Mouse (Mus musculus): ENCODE data around the gene Rogdi.

Gene Rogdi

DNA sequence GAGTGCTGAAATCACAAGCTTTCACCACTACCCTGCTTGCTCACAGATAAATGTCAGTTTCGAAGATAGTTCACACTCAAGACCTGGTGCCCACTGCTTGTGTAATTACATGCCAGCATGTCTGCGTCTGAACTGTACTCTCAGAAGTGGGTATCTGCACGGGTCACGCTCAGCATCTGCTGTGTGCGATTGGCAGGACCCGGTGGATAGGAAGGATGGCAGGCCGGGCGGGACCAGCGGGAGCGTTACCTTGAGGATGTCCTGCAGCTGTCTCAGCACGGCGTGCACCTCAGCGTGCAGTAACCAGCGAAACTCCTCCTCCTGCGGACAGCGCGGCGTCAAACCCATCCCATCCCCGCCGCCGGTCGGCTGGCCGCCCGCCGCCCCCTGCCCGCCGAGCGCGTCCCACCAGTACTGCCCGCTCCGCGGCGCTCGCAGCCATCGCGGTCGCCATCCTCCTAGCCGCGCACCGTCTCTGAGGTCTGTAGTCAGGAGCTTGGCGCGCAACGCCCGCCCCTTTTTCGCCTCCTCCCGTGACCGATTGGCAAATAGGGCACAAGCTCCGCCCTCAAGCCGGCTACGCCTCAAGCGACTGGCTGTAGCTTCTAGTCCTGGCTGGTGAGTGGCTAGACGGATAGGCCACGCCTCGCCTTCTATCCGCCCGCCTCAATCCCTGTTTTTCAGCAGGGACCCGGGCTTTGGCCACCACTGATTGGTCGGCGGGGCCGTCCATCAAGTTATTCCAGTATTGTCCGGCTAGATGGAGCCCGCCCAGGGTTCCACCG lies at the start of gene Rogdi:
TSS of gene Rogdi (minus strand) at position 500 of the 785 bp plus-strand sequence.
- in situ Hi-C loops (cut with MboI; ENCODE audit: low pct_unique_long_range_greater_than_20kb in 1 of 2, low sequenced_read_pairs in 2 of 2, unreplicated experiment in 1 of 2): no loop called here

DNA sequence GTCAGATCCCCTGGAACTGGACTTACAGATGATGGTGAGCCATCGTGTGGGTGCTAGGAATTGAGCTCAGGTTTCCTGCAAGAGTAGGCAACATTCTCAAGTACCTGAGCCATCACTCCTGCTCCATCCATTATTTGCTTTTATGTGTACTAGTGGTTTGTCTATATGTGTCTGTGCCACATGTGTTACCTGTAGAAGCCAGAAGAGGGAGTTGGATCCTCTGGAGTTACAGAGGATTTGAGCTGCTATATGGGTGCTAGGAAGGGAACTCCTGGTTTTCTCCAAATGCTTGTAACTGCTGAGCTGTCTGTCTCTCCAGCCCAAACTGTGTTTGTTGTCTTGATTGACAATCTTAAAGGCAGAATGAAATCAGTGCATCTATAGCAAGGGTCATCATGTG lies 44.8 kb upstream of the Rogdi start:
- in situ Hi-C loops (cut with MboI; ENCODE audit: low pct_unique_long_range_greater_than_20kb in 1 of 2, low sequenced_read_pairs in 2 of 2, unreplicated experiment in 1 of 2): no loop called here

DNA sequence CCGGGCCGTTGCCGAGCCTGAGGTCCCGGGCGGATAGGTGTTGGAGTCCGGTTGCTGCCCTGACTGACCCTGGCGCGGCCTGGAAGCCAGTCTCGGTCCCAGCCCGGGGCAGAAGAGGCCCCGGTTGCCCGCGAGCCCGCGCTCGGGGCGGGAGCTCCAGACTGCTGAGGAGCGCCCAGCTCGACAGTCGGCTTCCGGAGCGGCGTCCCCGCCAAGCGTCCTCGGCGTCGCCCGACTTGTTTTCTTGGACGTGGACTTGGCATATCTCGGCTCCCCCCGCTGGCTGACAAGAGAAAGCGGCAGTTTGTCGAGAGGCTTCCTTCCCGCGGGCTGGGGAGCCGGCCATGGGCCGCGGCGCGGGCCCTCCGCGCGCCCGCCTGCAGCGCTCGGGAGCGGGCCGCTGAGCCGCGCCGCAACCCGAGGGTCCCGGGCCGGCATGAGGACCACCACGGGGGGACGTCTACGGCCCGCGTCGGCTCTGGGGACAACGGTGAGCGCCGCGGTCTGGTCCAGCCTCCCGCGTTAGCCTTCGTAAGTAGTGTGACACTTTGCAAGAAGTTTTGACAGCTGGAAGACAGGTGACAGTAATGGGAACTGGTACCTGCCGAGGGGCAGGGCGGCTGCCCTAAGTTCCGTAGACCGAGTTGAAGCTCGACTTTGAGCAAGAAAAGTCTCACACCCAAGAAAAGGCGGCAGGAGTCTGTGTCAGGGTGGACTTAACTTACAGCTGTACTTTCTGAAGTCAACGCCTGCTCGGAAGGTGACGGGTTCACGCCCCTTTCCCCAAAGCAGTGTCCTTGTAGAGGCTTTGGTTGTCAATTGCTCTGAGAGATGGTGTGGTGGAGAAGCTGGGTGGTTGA lies 37.1 kb upstream of the Rogdi start:
- in situ Hi-C loops (cut with MboI; ENCODE audit: low pct_unique_long_range_greater_than_20kb in 1 of 2, low sequenced_read_pairs in 2 of 2, unreplicated experiment in 1 of 2): no loop called here

DNA sequence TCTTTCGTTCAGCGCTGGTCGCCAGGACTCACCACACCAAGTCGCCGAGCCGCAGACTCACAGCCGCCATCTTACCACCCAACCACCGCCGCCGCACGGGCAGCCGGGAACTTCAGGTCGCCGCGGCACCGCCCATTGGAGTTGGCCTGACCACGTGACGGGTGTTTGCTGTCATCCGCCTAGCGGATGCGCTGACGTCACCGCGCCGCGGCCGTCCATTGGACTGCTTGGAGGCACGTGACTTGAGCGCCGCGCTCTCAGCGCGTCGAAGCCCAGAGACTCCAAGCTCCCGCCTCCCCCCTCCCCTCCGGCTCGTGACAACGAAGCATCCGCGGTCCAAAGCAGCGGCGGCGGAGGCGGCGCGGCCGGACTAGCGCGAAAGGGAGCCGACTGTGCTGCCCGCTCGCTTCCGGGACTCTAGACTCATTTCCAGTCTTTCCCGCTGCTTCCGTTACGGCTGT lies 36.5 kb upstream of the Rogdi start, which contains the start of the genes Glyr1 and Ubn1:
TSS of gene Glyr1 (minus strand) at position 90 of the 461 bp plus-strand sequence.
TSS of gene Ubn1 (plus strand) at position 284 of the 461 bp plus-strand sequence.
- in situ Hi-C loops (cut with MboI; ENCODE audit: low pct_unique_long_range_greater_than_20kb in 1 of 2, low sequenced_read_pairs in 2 of 2, unreplicated experiment in 1 of 2): no loop called here

DNA sequence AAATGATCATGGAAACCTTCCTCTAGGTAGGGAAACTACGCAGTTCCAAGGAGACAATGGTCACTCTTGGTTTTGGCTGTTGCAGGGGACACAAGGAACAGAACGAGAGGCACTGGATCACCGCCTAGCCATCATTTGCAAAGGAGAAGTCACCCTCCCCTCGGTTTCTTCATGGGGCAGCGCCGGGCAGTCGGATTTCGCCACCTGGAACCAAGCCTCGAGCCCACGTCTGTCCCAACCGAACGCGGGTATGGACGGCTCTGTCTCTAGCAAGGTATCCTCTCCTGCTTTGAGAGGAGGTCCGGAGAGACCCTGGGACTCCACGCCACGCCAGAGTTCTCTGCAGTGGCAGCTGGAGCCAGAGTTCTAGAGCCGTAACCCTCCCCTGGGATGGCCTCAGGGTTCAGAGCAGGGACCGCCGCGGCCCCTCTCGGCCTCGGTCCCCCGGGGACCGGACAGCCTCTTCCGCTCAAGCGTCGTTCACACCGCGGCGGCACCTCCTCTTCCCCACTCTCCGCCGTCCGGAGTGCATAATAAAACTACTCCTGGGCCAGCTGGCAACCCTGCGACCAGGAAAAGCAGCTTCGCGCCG lies 35.9 kb upstream of the Rogdi start:
- in situ Hi-C loops (cut with MboI; ENCODE audit: low pct_unique_long_range_greater_than_20kb in 1 of 2, low sequenced_read_pairs in 2 of 2, unreplicated experiment in 1 of 2): no loop called here

DNA sequence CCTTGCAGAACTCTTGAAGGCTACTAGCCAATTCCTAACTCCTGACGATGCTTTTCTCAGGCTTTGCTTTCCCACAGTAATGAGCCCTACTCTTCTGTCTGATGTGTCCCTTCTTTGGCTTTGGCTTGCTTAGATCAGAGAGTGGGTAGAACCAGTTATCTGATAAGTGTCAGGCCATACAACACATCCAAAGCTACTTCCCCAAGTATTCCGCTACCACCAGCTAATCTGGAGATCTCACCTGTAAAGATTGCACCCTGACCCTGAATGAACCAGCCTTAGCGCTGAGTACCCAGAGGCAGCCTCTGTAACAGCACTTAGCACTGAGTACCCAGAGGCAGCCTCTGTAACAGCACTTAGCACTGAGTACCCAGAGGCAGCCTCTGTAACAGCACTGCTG lies 32.0 kb upstream of the Rogdi start:
- in situ Hi-C loops (cut with MboI; ENCODE audit: low pct_unique_long_range_greater_than_20kb in 1 of 2, low sequenced_read_pairs in 2 of 2, unreplicated experiment in 1 of 2): no loop called here

DNA sequence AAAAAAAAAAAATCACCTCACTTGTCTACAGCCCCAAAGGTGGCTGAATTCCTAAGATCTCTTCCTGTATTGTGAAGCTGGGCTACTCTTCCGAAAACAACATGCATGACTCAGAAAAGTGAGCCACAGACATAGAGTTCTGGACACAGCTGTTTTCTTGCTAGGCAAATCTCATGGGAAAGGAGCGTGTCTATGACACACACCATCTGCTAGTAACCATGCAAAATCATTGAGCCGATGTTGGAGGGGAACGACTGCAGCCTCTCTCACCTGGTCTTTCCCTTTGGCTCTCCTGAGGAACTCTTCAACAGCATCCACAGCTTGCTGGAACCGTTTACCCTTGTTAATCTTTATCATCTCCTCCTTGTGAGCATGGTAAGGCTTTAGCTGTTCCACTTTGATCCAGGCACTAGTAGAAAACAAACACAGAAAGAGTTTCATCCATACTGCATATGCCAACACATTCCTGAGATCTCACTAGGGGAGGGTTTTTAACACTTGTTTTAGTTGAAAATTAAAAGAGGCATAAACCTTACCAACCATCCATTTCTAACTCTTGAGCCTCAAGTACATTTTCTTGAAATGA lies 23.4 kb upstream of the Rogdi start:
- in situ Hi-C loops (cut with MboI; ENCODE audit: low pct_unique_long_range_greater_than_20kb in 1 of 2, low sequenced_read_pairs in 2 of 2, unreplicated experiment in 1 of 2): no loop called here

DNA sequence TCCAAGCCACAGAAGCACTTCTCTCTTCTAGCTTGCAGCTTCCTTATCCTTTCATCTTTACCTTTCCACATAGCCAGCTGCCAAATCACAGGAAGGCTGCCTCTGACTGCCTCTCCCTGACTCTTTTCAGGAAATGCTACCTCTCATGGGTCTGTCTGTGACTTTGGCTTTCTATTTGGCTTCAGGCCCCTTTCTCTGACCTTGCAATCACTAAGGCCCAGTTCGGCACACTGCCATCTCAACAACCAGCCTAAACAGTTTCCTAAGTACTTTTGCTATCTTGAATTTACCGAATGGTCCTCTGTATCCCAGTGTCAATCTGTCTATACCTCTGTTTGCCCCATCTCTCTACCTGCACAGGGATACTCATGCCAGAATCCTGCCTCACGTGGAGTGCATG lies 22.2 kb upstream of the Rogdi start:
- in situ Hi-C loops (cut with MboI; ENCODE audit: low pct_unique_long_range_greater_than_20kb in 1 of 2, low sequenced_read_pairs in 2 of 2, unreplicated experiment in 1 of 2): no loop called here

DNA sequence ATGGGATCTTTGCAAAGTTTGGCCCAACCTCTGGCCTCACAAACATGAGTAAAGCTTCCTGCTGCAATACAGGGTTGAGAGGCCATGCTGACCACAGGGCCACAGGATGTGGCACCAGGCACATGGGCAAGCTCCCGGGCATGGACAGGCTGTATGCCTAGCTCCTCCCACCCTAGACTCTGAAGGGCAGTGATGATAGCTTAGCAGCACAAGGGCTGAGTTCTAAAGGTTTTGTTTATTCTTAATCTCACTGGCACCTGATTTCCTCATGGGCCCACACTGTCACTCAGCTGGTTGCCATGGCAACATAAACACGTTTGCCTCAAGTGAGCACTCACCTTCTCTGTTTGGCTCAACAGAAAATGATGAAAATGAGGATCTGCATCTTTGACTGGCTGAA lies 16.5 kb upstream of the Rogdi start:
- in situ Hi-C loops (cut with MboI; ENCODE audit: low pct_unique_long_range_greater_than_20kb in 1 of 2, low sequenced_read_pairs in 2 of 2, unreplicated experiment in 1 of 2): no loop called here

DNA sequence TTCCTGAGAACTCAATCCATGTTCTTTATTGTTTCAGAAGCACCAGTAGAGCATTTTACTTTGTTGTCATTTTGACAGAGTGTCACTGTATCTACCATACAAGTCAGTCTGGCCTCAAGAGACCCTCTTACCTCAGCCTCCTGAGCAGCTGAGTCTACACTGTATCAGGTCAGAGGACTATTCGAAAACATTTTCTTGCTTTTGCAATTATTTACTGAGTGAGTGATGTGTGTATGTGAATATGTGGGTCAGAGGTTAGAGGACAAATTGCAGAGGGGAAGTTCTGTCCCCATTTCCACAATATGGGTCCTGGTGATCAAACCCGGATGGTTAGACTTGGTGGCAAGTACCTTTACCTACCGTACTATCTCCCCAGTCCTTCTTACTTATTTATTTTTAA lies 10.7 kb upstream of the Rogdi start:
- in situ Hi-C loops (cut with MboI; ENCODE audit: low pct_unique_long_range_greater_than_20kb in 1 of 2, low sequenced_read_pairs in 2 of 2, unreplicated experiment in 1 of 2): no loop called here

DNA sequence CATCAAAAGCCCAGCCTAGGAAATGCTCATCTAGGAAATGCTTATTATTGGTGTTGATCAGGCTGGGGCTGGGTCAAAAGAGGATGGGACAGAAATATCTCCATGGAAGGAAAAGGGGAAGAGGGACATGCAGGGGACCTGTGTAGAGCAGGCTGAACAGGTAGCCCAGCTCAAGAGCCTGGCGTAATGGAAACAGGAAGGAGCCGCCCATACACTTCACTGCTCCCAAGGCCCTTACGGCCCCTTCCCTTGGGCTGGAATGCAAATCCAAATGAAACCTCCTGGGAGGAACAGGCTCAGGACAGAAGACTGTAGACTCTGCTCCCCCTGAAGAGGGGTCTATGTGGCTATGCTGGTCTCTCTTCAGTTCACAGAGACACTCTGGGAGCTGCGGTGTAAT lies 1.2 kb upstream of the Rogdi start:
- in situ Hi-C loops (cut with MboI; ENCODE audit: low pct_unique_long_range_greater_than_20kb in 1 of 2, low sequenced_read_pairs in 2 of 2, unreplicated experiment in 1 of 2): no loop called here

DNA sequence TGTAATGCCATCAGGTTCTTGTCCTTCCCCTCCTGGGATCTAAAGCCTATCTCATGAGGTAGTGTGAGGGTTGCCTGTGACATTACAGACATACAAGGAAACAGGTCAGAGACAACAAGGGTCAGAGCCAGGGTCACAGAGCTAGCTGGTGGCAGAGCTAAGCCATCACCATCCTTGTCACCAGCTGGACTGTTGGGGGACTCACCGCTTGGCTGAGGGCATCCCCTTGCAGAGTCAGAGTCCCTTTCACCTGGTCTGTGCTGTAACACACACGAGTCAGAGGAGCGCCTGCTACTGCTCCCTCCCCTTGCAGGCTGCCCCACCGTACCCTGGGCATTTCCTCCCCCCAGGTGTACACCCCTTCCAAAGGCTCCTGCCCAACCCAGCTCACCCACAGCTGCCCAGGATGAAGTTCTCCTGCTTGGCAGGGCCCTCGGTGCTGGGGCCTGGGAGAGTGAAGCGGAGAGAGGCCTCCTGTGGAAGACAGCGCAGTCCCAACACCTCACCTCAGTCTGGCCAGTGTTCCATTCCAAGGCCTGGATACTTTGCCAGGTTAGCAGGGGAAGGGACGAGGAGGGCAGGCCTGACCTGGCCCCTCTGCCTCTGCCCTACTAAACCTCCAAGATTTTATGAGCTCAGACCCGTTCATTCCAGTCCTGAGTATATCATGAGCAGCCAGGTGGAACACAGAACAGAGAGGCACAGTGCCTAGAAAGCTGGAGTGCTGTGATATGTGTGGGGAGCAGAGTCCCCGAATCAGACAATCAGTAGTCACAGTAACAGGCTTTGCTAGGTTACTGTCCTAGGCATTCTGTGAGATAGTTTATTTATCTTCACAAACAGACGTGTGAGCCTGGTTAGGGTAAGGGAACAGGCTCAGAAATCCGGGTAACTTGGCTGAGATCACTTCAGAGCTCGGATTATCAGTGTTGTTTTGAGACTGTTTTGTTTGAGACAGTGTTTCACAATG lies 1.0 kb downstream of the Rogdi start:
- in situ Hi-C loops (cut with MboI; ENCODE audit: low pct_unique_long_range_greater_than_20kb in 1 of 2, low sequenced_read_pairs in 2 of 2, unreplicated experiment in 1 of 2): no loop called here

DNA sequence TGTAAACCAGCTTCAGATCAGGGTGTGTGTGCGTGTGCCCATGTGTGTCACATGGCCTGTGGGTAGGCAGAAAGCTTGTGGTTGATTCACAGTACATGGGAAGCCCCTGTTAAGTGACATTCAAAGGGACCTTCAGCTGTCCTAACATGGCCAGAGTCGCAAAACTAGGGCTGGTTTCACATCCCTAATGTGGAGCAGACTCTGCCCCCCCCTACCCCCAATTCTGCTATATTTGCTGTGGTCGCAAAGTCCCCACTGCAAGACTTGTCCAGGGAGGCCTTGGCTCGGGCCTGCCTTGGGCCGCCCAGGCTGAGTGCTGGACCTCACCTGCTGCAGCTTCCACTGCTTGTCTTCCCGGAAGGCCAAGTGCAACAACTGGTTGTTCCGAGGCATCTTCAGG lies 2.1 kb downstream of the Rogdi start:
- in situ Hi-C loops (cut with MboI; ENCODE audit: low pct_unique_long_range_greater_than_20kb in 1 of 2, low sequenced_read_pairs in 2 of 2, unreplicated experiment in 1 of 2): no loop called here

DNA sequence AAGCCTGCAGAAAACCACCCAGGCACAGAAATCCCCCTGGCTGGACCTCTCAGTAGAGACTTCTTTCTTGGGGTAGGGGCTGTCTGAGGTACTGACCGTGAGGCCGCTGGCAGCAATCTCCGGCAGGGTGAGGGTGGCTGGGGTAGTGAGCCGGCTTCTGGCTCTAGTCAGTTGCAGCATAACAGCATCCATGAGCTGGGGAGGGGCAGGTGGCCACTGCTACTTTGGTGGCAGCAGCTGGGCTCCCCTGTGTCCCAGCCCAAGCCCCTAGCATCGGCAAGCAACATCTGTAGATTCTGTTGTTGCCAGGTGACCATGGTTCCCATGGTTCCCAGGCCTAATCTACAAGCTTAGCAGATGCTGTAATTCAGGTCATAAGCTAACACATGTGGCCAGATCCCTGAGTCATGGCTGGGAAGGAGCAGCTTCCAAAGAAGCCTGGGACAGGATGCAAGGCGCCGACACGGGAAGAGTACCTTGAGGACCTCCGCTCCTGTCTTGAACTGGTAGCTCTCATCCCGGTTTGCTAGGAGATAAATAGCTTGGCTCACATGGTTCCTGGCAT lies 2.9 kb downstream of the Rogdi start:
- in situ Hi-C loops (cut with MboI; ENCODE audit: low pct_unique_long_range_greater_than_20kb in 1 of 2, low sequenced_read_pairs in 2 of 2, unreplicated experiment in 1 of 2): no loop called here

DNA sequence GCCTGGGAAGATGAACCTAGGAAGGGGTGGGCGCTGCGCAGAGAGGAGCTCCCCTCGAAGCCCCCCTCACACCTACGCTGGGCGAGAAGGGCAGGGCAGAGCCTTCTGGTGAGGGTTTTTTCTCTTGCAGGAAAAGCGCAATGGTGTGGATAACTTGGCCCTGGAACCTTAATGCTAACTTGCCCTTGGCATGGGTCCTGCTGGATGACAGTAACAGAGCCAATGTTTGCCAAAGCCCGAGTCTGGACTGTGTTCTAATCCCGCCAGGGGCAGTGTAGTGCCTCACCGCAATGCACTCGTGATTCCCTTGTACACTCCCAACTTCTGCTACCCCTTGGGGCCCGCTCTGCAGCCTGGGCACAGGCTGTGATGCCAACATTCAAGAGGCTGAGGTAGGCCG lies 5.3 kb downstream of the Rogdi start:
- in situ Hi-C loops (cut with MboI; ENCODE audit: low pct_unique_long_range_greater_than_20kb in 1 of 2, low sequenced_read_pairs in 2 of 2, unreplicated experiment in 1 of 2): no loop called here

DNA sequence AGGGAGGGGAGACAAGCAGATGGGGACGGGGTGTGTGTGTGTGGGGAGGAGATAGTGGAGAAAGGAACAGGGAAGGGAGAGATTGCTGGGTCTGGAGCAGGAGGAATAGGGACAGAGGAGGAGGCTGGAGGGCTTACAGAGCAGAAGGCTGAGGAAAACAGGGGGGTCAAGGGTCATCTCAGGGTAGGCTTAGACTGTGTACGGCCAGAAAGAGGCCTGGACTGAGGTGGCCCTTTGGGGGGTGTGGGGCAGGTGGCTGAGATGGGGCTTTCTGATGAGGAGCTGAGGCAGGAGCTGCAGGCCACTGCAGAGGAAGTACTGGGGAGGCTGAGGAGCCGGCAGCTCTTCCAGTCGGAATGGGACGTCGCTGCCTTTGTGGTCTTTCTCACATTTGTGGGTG lies 5.9 kb downstream of the Rogdi start:
- in situ Hi-C loops (cut with MboI; ENCODE audit: low pct_unique_long_range_greater_than_20kb in 1 of 2, low sequenced_read_pairs in 2 of 2, unreplicated experiment in 1 of 2): no loop called here

DNA sequence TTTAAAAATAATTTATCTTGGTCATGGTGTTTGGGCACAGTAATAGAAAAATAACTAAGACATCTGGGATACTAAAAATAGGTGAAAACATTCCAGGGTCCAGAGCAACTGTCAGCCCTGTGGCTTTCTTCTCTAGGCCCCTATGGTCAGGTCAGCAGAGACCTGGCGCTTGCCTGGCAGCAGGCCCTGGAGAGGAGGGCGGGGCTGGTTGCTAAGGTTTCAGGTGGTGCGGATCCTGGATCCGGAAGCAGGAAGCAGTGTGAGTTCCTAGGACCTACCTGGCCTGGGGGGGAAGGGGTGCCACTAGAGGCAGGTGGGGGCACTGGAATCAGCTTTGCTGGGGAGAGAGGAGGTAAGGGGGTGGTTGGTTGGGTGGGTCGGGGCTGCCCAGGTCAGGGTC lies 6.3 kb downstream of the Rogdi start, which contains the start of gene Smim22:
TSS of gene Smim22 (plus strand) at position 222 of the 400 bp plus-strand sequence.
- in situ Hi-C loops (cut with MboI; ENCODE audit: low pct_unique_long_range_greater_than_20kb in 1 of 2, low sequenced_read_pairs in 2 of 2, unreplicated experiment in 1 of 2): no loop called here
